Mouse (Mus musculus) frontal cortex, postnatal 14 days (tissue): ENCODE results near the gene Cort.
"Not testable (repeated sequence)": the region's sequence is repeated elsewhere in the genome, so short reads cannot be mapped to it uniquely, and the experiment has no call there.

Experiments
- DNase-seq, 2 experiments: peaks; one replicate each; pipeline ENCODE4 v3.0.0; 2022; ENCODE audit warnings: low spot score in 2 of 2

Cort gene

GRCm38 (mm10) chr4:149147528-149147927 lies 21.0 kb upstream of the Cort start:
- DNase-seq: no peak

- no peak for DNase-seq
These were observed 18.6 kb upstream of the Cort start for GRCm38 (mm10) chr4:149145151-149145550.

- peak; percentile 63 to 85 for DNase-seq
These were observed 17.9 kb upstream of the Cort start for GRCm38 (mm10) chr4:149144459-149144858.

- no peak for DNase-seq
These were observed 17.0 kb upstream of the Cort start for GRCm38 (mm10) chr4:149143594-149143993.

- DNase-seq: no peak
These were observed 12.0 kb upstream of the Cort start for GRCm38 (mm10) chr4:149138515-149138914.

GRCm38 (mm10) chr4:149136982-149137770 lies 10.6 kb upstream of the Cort start, which contains the start of gene Cenps:
Gene Cenps (minus strand): TSS chr4:149137629.
- peak; percentile 79 to 85 for DNase-seq

GRCm38 (mm10) chr4:149136116-149136850 lies 9.7 kb upstream of the Cort start:
- no peak for DNase-seq

GRCm38 (mm10) chr4:149133395-149133794 lies 6.8 kb upstream of the Cort start:
- DNase-seq: no peak

- no peak for DNase-seq
These were observed 5.4 kb upstream of the Cort start for GRCm38 (mm10) chr4:149131789-149132565.

GRCm38 (mm10) chr4:149131021-149131752 lies 4.6 kb upstream of the Cort start:
- no peak for DNase-seq

GRCm38 (mm10) chr4:149128467-149128866 lies 1.9 kb upstream of the Cort start:
- no peak for DNase-seq

- no peak for DNase-seq
These were observed 451 bp downstream of the Cort start for GRCm38 (mm10) chr4:149126115-149126509.

- DNase-seq: no peak
These were observed 1.0 kb downstream of the Cort start for GRCm38 (mm10) chr4:149125341-149126114.

- DNase-seq: no peak
These were observed 3.1 kb downstream of the Cort start for GRCm38 (mm10) chr4:149123432-149123831.

- DNase-seq: not testable (repeated sequence)
These were observed 6.5 kb downstream of the Cort start for GRCm38 (mm10) chr4:149119978-149120562.

- peak; percentile 83 to 84 for DNase-seq
These were observed 22.5 kb downstream of the Cort start, which contains the start of gene Dffa for GRCm38 (mm10) chr4:149103875-149104561. Gene Dffa (plus strand): TSS chr4:149104146.

- no peak for DNase-seq
These were observed 25.1 kb downstream of the Cort start for GRCm38 (mm10) chr4:149101456-149101855.

GRCm38 (mm10) chr4:149100449-149100848 lies 26.1 kb downstream of the Cort start:
- not testable (repeated sequence) for DNase-seq

GRCm38 (mm10) chr4:149099369-149100017 lies 27.1 kb downstream of the Cort start, which contains the start of gene Pex14:
Gene Pex14 (minus strand): TSS chr4:149099876.
- peak; percentile 84 to 86 for DNase-seq
